Mouse (Mus musculus): ENCODE measurements around the gene Prkag3.
A peak's percentile ranks its signal among the peaks of the same experiment; 100 is the strongest.

The Prkag3 gene

GRCm38 (mm10) chr1:74713099-74713858 is 35.7 kb downstream of the Prkag3 start, which contains the start of gene Cyp27a1:
Gene Cyp27a1 (plus strand): TSS chr1:74713574.
- DNase-seq (ENCODE audit: low read depth, low spot score) = peak; percentile 68

- DNase-seq (ENCODE audit: low read depth, low spot score) = no peak
These were observed 36.4 kb downstream of the Prkag3 start for GRCm38 (mm10) chr1:74712461-74713098.

- no peak for DNase-seq (ENCODE audit: low read depth, low spot score)
These were observed 37.0 kb downstream of the Prkag3 start for GRCm38 (mm10) chr1:74712046-74712445.

GRCm38 (mm10) chr1:74709566-74709965 is 39.5 kb downstream of the Prkag3 start:
- no peak for DNase-seq (ENCODE audit: low read depth, low spot score)

GRCm38 (mm10) chr1:74705016-74705415 is 44.0 kb downstream of the Prkag3 start:
- no peak for DNase-seq (ENCODE audit: low read depth, low spot score)

GRCm38 (mm10) chr1:74704156-74704555 is 44.9 kb downstream of the Prkag3 start:
- no peak for DNase-seq (ENCODE audit: low read depth, low spot score)

GRCm38 (mm10) chr1:74702142-74702553 is 46.9 kb downstream of the Prkag3 start:
- no peak for DNase-seq (ENCODE audit: low read depth, low spot score)

- DNase-seq (ENCODE audit: low read depth, low spot score) = no peak
These were observed 50.2 kb downstream of the Prkag3 start for GRCm38 (mm10) chr1:74698791-74699190.

GRCm38 (mm10) chr1:74698353-74698752 is 50.7 kb downstream of the Prkag3 start:
- no peak for DNase-seq (ENCODE audit: low read depth, low spot score)

- no peak for DNase-seq (ENCODE audit: low read depth, low spot score)
These were observed 51.6 kb downstream of the Prkag3 start for GRCm38 (mm10) chr1:74697416-74697815.

GRCm38 (mm10) chr1:74695836-74696235 is 53.2 kb downstream of the Prkag3 start:
- DNase-seq (ENCODE audit: low read depth, low spot score) = no peak

GRCm38 (mm10) chr1:74693891-74694583 is 55.0 kb downstream of the Prkag3 start:
- DNase-seq (ENCODE audit: low read depth, low spot score) = no peak

All from mesoderm, embryonic 11.5 days (tissue).